Mouse (Mus musculus): ENCODE results near the gene Bcdin3d. TPM values are rescaled to one million over a fixed set of nuclear protein-coding genes. Genes with fewer than 3 reads are reported as not detected.
A peak's percentile ranks its signal among the peaks of the same experiment; 100 is the strongest.

Gene Bcdin3d
- polyA plus RNA-seq, 1 experiment: 11.6 TPM

DNA sequence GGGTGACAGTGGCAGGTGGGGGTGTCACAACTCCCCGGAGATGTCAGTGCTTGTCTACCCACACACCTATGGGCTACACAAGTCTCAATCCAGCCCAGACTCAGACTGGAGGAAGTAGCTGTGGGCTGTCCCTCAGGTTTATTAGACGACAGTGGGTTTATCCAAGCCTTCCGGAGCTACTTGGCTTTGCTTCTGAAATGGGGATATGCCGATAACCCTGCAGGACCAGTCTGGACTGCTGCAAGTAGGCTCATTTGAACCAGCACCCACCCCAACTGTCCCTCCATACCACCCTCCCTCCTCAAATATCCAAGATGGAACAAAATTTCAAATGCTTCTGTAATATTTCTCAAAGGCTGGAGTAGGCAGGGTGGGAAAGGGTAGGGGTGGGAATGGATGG, 23.8 kb upstream of the Bcdin3d start:
- Histone ChIP-seq H3K27ac (ENCODE audit: insufficient read depth, low read length) (peak overlapping the region; percentile 92), H3K4me1 (ENCODE audit: control insufficient read depth, insufficient read depth, low read length) (peaks cover 65% of the 10 kb centered on the region), H3K27me3 (ENCODE audit: control insufficient read depth, insufficient read depth, low read length) (no peaks in the 10 kb centered on the region), H3K4me3 (replicated peaks; ENCODE audit: insufficient read depth, low read depth, low read length) (no peak overlapping the region)
- DNase-seq: no peak
- WGBS: 14% methylated on average over 4 of the region's 4 CpGs
- TF ChIP-seq POLR2A (IDR thresholded peaks at IDR 0.05; ENCODE audit: borderline replicate concordance, insufficient read depth, low read length) (no peak), CTCF (IDR thresholded peaks at IDR 0.05; ENCODE audit: borderline replicate concordance, insufficient read depth, low read depth, low read length) (no peak)

DNA sequence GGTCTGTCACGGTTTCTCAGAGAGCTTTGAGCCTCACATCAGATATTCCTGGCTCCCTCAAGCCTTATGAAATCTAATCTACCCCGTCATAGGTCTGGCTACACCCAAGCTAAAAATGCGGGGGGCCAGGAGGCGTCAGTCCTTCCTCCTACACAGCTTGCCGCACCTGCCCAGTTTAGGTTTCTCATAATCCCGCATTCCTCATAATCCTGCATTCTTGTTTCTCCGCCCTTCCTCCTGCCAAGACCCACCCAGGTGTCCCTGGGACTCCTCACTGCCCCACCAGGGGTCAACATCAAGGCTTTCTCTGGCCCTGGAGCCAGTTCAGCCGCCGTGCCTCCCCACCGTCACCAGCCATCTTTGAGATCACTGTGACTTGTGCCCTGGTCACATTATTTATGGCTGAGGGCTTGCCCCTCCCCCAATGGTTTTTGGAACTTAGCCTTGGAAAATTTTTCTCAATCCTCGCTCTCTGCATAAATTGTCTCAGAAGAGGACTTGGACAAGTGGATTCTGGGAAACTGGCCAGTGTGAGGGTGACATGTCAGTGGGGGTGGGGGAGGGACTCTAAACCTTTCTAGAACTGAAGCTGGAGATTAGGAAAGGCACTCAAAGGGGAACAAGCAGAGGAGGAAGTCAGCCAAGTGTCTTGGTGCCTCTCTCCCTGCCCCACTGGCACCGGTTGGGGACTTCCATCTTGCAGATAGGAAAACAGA, 23.2 kb upstream of the Bcdin3d start:
- 3% methylated on average over 12 of the region's 12 CpGs for WGBS
- TF ChIP-seq POLR2A (IDR thresholded peaks at IDR 0.05; ENCODE audit: borderline replicate concordance, insufficient read depth, low read length) (peak; percentile 23; the same call in 1 of the 2 replicates), CTCF (IDR thresholded peaks at IDR 0.05; ENCODE audit: borderline replicate concordance, insufficient read depth, low read depth, low read length) (no peak)
- peak overlapping the region; percentile 35 for H3K4me3 ChIP-seq (replicated peaks; ENCODE audit: insufficient read depth, low read depth, low read length)
- no peaks in the 10 kb centered on the region for H3K27me3 ChIP-seq (ENCODE audit: control insufficient read depth, insufficient read depth, low read length)
- peaks cover 60% of the 10 kb centered on the region for H3K4me1 ChIP-seq (ENCODE audit: control insufficient read depth, insufficient read depth, low read length)
- peak overlapping the region; percentile 92 for H3K27ac ChIP-seq (ENCODE audit: insufficient read depth, low read length)
- DNase-seq: peak; percentile 86 to 87

DNA sequence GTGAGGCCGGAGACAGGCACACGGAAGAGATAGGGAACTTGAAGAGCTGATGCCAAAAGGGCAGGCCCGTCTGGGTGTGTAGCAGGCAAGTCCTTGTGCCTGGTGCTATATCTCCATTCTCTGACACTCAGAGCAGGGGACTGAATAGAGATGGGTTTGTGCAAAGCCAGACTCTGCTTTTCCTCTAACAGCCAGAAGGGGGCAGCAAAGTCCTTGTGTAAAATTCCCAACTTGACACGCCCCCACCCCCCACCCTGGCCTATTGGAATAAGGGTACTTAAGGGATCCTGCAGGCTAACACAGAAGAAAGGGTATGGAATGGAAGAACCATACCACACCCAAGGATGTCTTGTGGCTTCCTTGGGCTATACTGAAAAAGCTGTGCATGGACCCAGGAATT, 22.5 kb upstream of the Bcdin3d start:
- peak overlapping the region; percentile 92 for H3K27ac ChIP-seq (ENCODE audit: insufficient read depth, low read length)
- WGBS: 10% methylated on average over 4 of the region's 4 CpGs
- H3K4me1 ChIP-seq (ENCODE audit: control insufficient read depth, insufficient read depth, low read length): peaks cover 54% of the 10 kb centered on the region
- TF ChIP-seq POLR2A (IDR thresholded peaks at IDR 0.05; ENCODE audit: borderline replicate concordance, insufficient read depth, low read length) (no peak), CTCF (IDR thresholded peaks at IDR 0.05; ENCODE audit: borderline replicate concordance, insufficient read depth, low read depth, low read length) (peak; percentile 90)
- H3K27me3 ChIP-seq (ENCODE audit: control insufficient read depth, insufficient read depth, low read length): no peaks in the 10 kb centered on the region
- H3K4me3 ChIP-seq (replicated peaks; ENCODE audit: insufficient read depth, low read depth, low read length): peak overlapping the region; percentile 35
- peak; percentile 78 to 80 for DNase-seq

DNA sequence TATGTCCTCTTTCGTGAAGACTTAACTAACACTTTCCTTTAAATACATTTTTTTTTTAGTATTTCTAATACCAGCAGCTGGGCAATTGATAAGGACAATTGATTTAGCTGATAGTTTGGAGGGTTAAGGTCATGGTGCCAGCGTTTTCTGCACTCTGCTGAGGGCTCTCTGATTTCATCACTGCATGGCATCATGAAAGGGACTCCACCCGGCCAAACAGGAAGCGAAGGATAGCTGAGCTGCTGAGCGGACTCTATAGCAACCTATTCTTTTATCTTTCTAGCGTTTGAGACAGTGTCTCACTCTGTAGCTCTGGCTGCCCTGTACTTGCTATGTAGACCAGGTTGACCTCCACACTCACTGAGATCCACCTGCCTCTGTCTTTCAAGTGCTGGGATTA, 10.2 kb upstream of the Bcdin3d start:
- TF ChIP-seq POLR2A (IDR thresholded peaks at IDR 0.05; ENCODE audit: borderline replicate concordance, insufficient read depth, low read length): no peak
- TF ChIP-seq CTCF (IDR thresholded peaks at IDR 0.05; ENCODE audit: borderline replicate concordance, insufficient read depth, low read depth, low read length): no peak
- no peak for DNase-seq
- Histone ChIP-seq H3K27me3 (ENCODE audit: control insufficient read depth, insufficient read depth, low read length) (no peaks in the 10 kb centered on the region), H3K4me1 (ENCODE audit: control insufficient read depth, insufficient read depth, low read length) (no peaks in the 10 kb centered on the region), H3K27ac (ENCODE audit: insufficient read depth, low read length) (no peak overlapping the region), H3K4me3 (replicated peaks; ENCODE audit: insufficient read depth, low read depth, low read length) (no peak overlapping the region)
- 70% methylated on average over 6 of the region's 6 CpGs for WGBS

DNA sequence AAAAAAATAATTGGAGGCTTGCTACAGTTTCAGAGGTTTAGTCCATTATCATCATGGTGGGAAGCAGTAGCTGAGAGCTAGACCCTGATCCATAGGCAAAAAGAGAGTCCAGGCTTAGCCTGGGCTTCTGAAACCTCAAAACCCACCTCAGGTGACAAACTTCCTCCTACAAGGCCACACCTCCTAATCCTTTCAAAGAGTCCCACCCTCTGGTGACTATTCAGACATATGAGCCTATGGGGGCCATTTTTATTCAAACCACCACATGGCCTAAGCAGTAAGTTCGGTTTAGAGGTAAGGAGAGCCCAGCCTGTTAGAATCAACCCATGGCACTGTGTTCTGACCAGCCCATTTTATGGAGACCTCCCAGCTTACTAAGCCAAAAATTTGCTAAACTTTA, 1.3 kb upstream of the Bcdin3d start:
- H3K27ac ChIP-seq (ENCODE audit: insufficient read depth, low read length): no peak overlapping the region
- TF ChIP-seq CTCF (IDR thresholded peaks at IDR 0.05; ENCODE audit: borderline replicate concordance, insufficient read depth, low read depth, low read length): no peak
- TF ChIP-seq POLR2A (IDR thresholded peaks at IDR 0.05; ENCODE audit: borderline replicate concordance, insufficient read depth, low read length): no peak
- H3K27me3 ChIP-seq (ENCODE audit: control insufficient read depth, insufficient read depth, low read length): no peaks in the 10 kb centered on the region
- no peak overlapping the region for H3K4me3 ChIP-seq (replicated peaks; ENCODE audit: insufficient read depth, low read depth, low read length)
- H3K4me1 ChIP-seq (ENCODE audit: control insufficient read depth, insufficient read depth, low read length): no peaks in the 10 kb centered on the region
- DNase-seq: no peak
- 72% methylated on average over 1 of the region's 1 CpGs for WGBS

DNA sequence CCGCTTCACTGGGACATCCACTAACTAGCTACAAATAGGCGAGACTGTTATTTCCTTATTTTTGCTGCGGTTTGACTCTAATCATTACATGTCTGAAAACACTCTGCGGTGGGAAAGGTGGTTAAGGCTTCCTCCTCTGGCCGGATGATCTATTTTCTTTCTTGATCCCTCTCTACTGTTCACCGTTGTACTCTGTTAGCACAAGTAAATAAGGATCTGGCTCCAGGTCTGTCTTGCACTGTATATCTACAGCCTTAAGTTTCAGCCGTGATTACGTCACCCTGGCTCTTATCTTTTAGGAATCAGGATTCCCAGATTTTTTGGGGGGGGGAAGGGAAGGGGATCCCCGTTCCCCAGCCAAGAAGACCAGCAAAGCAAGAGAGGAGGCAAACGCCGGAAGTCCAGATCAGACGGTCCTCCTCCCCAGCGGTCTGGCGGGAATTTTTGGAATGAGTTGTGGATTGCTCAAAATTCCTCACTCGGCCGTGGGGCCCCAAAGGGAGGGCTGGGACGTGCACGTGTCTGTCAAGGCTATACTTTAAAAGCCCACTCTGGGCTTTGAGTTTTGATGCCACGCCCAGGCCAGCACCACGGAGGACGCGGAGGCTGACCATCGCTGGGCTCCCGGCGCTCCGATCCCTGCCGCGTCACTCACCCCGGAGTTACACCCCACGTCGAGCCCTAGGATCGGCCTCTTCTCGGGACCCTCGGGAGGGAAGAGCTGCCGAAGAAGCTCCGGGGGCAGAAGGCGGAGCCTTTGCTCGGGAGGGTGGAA, 542 bp downstream of the Bcdin3d start:
- no peak for TF ChIP-seq CTCF (IDR thresholded peaks at IDR 0.05; ENCODE audit: borderline replicate concordance, insufficient read depth, low read depth, low read length)
- TF ChIP-seq POLR2A (IDR thresholded peaks at IDR 0.05; ENCODE audit: borderline replicate concordance, insufficient read depth, low read length): no peak
- Histone ChIP-seq H3K4me3 (replicated peaks; ENCODE audit: insufficient read depth, low read depth, low read length) (peak overlapping the region; percentile 91), H3K27ac (ENCODE audit: insufficient read depth, low read length) (peak overlapping the region; percentile 61), H3K27me3 (ENCODE audit: control insufficient read depth, insufficient read depth, low read length) (no peaks in the 10 kb centered on the region), H3K4me1 (ENCODE audit: control insufficient read depth, insufficient read depth, low read length) (peaks cover 2% of the 10 kb centered on the region; the same call in 1 of the 2 replicates)
- WGBS: 5% methylated on average over 38 of the region's 38 CpGs
- peak in 1 of 2 experiments; percentile 52 for DNase-seq

DNA sequence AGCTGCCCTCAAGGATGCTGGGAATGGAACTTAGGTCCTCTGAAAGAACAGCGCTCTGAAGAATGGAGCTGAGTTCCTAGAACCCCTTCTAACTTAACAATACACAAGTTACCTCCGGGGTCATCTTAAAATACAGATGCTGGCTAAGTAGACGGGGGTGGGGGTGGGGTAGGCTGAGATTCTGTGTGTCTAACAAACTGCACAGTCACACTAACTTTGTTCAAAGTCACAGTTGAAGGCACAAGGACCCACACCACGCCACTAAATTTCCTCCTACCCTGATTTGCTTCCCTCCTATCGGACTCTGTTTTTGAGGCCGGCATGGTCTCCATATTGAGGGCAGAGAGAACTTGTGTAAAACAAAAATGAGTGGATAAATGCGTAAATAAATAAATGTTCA, 1.6 kb downstream of the Bcdin3d start:
- Histone ChIP-seq H3K27me3 (ENCODE audit: control insufficient read depth, insufficient read depth, low read length) (no peaks in the 10 kb centered on the region), H3K4me3 (replicated peaks; ENCODE audit: insufficient read depth, low read depth, low read length) (no peak overlapping the region), H3K4me1 (ENCODE audit: control insufficient read depth, insufficient read depth, low read length) (peaks cover 2% of the 10 kb centered on the region; the same call in 1 of the 2 replicates), H3K27ac (ENCODE audit: insufficient read depth, low read length) (no peak overlapping the region)
- 89% methylated on average over 7 of the region's 7 CpGs for WGBS
- TF ChIP-seq CTCF (IDR thresholded peaks at IDR 0.05; ENCODE audit: borderline replicate concordance, insufficient read depth, low read depth, low read length): no peak
- no peak for TF ChIP-seq POLR2A (IDR thresholded peaks at IDR 0.05; ENCODE audit: borderline replicate concordance, insufficient read depth, low read length)
- DNase-seq: no peak
